Mouse (Mus musculus): ENCODE data around the gene Fuca1. TPM values are rescaled to one million over a fixed set of nuclear protein-coding genes. Genes with fewer than 3 reads are reported as not detected.
A peak's percentile ranks its signal among the peaks of the same experiment; 100 is the strongest.
"Not testable (repeated sequence)": the region's sequence is repeated elsewhere in the genome, so short reads cannot be mapped to it uniquely, and the experiment has no call there.

The Fuca1 gene
- polyA plus RNA-seq, 1 experiment from 2014 or later = 44.2 TPM

GRCm38 (mm10) chr4:135934708-135935500 is 14.4 kb downstream of the Fuca1 start:
- Histone ChIP-seq H3K27ac (peak overlapping the region; percentile 47; the same call in 1 of the 2 replicates), H3K36me3 (peaks cover 30% of the 10 kb centered on the region)
- 50% methylated on average over 12 of the region's 12 CpGs for WGBS

GRCm38 (mm10) chr4:135935502-135935901 is 15.0 kb downstream of the Fuca1 start:
- H3K27me3 ChIP-seq (ENCODE audit: insufficient read depth, poor library complexity, severe bottlenecking) = no peaks in the 10 kb centered on the region
- no peak overlapping the region for H3K4me3 ChIP-seq
- H3K4me1 ChIP-seq = peaks cover 16% of the 10 kb centered on the region; the same call in 1 of the 2 replicates
- peak overlapping the region; percentile 47; the same call in 1 of the 2 replicates for H3K27ac ChIP-seq
- no peaks in the 10 kb centered on the region for H3K9me3 ChIP-seq
- peaks cover 31% of the 10 kb centered on the region for H3K36me3 ChIP-seq
- 65% methylated on average over 5 of the region's 5 CpGs for WGBS
- no peak for DNase-seq (ENCODE audit: low spot score)

More at GRCm38 (mm10) chr4:135934708-135935500, 14.4 kb downstream of the Fuca1 start:
- Histone ChIP-seq H3K27me3 (ENCODE audit: insufficient read depth, poor library complexity, severe bottlenecking) (no peaks in the 10 kb centered on the region), H3K4me1 (peaks cover 16% of the 10 kb centered on the region; the same call in 1 of the 2 replicates), H3K9me3 (no peaks in the 10 kb centered on the region), H3K4me3 (no peak overlapping the region)
- no peak for DNase-seq (ENCODE audit: low spot score)

DNA sequence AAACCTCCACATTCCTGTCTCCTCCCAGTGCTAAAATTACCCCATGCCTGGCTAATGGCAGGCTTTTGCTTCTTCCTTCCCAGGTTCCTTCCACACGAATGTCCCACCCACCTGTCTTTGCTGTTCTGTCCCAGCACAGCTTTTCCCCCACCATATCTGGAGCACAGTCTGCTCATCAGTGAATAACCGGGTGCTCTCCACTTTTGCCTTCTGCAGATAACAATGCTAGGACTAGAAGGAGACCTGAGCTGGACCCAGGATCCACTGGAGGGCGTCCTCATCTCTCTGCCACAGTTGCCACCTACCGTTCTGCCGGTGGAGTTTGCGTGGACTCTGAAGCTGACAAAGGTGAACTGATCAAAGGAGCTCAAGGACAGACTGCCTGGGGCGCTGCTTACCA is 18.3 kb downstream of the Fuca1 start:
- Histone ChIP-seq H3K36me3 (peaks cover 23% of the 10 kb centered on the region), H3K4me1 (peaks cover 23% of the 10 kb centered on the region; the same call in 1 of the 2 replicates), H3K9me3 (no peaks in the 10 kb centered on the region), H3K27me3 (ENCODE audit: insufficient read depth, poor library complexity, severe bottlenecking) (no peaks in the 10 kb centered on the region), H3K4me3 (no peak overlapping the region), H3K27ac (no peak overlapping the region)
- no peak for DNase-seq (ENCODE audit: low spot score)
- 77% methylated on average over 7 of the region's 7 CpGs for WGBS

DNA sequence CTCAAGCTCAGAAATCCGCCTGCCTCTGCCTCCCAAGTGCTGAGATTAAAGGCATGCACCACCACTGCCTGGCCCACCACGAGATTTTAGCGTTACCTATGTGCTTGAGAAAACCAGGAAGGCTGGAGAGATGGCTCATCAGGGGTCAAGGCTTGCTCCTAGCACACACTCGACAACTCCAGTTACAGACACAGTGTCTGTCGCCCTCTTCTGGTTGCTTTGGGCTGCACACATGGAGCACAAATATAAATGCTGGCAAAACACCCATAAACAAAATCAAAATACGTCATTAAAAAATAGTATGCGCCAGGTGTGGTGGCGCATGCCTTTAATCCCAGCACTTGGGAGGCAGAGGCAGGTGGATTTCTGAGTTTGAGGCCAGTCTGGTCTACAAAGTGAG is 20.5 kb downstream of the Fuca1 start:
- H3K27ac ChIP-seq; H3K9me3 ChIP-seq; H3K4me3 ChIP-seq; H3K27me3 ChIP-seq (ENCODE audit: insufficient read depth, poor library complexity, severe bottlenecking); DNase-seq (ENCODE audit: low spot score): not testable (repeated sequence)
- peaks cover 19% of the 10 kb centered on the region for H3K36me3 ChIP-seq
- peaks cover 20% of the 10 kb centered on the region for H3K4me1 ChIP-seq
- 78% methylated on average over 8 of the region's 8 CpGs for WGBS

DNA sequence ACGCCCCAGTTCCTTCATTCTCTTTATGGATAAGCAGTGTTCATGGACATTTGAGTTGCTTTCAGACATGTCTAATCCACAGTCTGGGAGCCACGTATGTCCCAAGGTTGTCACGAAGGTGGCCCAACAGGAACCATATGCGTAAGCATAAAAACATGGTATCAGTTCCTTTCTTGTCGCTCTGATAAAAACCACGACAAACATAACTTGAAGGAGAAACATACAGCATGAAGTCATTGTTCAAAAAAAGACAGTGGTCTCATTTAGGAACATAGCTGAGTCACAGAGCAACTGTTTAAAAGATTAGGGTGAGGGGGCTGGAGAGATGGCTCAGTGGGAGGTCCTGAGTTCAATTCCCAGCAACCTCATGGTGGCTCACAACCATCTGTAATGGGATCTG is 21.7 kb downstream of the Fuca1 start:
- peaks cover 21% of the 10 kb centered on the region for H3K4me1 ChIP-seq
- DNase-seq (ENCODE audit: low spot score) = no peak
- no peaks in the 10 kb centered on the region for H3K9me3 ChIP-seq
- no peak overlapping the region for H3K27ac ChIP-seq
- H3K36me3 ChIP-seq = peaks cover 19% of the 10 kb centered on the region
- H3K4me3 ChIP-seq = no peak overlapping the region
- 64% methylated on average over 6 of the region's 6 CpGs for WGBS
- H3K27me3 ChIP-seq (ENCODE audit: insufficient read depth, poor library complexity, severe bottlenecking) = no peaks in the 10 kb centered on the region

DNA sequence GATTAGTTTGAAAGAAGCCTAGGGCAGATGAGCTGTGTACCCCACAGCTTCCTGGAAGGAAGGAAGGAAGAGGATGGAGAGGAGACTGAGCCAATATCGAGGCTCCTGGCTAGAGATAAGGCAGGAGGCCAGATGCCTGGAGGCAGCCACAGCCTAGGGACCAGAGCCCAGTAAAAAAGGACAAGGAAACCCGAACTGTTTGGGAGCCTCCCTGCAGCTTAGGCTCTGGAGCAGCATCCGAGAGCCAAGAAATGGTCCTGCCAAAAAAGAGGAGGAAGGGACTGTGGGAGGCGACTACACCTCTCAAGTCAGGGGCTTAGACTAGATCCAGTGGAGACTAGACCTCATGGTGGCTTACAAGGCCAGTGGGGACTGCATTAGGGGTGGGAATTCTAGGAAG is 22.9 kb downstream of the Fuca1 start:
- no peak overlapping the region for H3K4me3 ChIP-seq
- H3K9me3 ChIP-seq = no peaks in the 10 kb centered on the region
- WGBS = 42% methylated on average over 4 of the region's 4 CpGs
- H3K27ac ChIP-seq = peak overlapping the region; percentile 3; the same call in 1 of the 2 replicates
- peaks cover 25% of the 10 kb centered on the region for H3K4me1 ChIP-seq
- H3K27me3 ChIP-seq (ENCODE audit: insufficient read depth, poor library complexity, severe bottlenecking) = no peaks in the 10 kb centered on the region
- no peak for DNase-seq (ENCODE audit: low spot score)
- H3K36me3 ChIP-seq = peaks cover 19% of the 10 kb centered on the region

GRCm38 (mm10) chr4:135945706-135946105 is 25.2 kb downstream of the Fuca1 start:
- DNase-seq (ENCODE audit: low spot score) = no peak
- H3K4me3 ChIP-seq = peak overlapping the region; percentile 85
- H3K4me1 ChIP-seq = peaks cover 31% of the 10 kb centered on the region
- H3K27me3 ChIP-seq (ENCODE audit: insufficient read depth, poor library complexity, severe bottlenecking) = no peaks in the 10 kb centered on the region
- H3K9me3 ChIP-seq = no peaks in the 10 kb centered on the region
- 73% methylated on average over 10 of the region's 10 CpGs for WGBS
- peak overlapping the region; percentile 75 for H3K27ac ChIP-seq
- peaks cover 9% of the 10 kb centered on the region for H3K36me3 ChIP-seq

DNA sequence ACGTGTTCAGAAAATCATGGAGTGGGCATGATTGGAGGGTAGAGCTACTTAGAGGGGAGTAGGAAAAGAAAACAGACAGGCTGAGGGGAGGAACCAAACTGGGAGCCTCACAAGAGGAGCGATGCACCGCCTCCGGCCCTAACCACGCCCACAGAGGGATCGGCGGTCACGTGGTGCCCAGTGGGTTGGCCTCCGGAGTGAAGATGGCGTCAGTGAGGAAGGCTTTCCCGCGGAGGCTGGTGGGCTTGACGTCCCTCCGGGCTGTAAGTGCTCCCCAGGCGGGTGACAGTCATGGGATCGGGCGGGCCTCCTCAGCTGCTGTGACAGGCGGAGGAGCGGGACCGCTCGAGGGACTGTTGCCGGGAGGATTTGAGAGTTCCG is 25.7 kb downstream of the Fuca1 start, which contains the start of gene Hmgcl:
Gene Hmgcl, plus strand, starts transcription at position 171 of the 381 bp plus-strand sequence.
- 0% methylated on average over 16 of the region's 23 CpGs for WGBS
- DNase-seq (ENCODE audit: low spot score) = peak; percentile 97

GRCm38 (mm10) chr4:135946659-135947301 is 26.2 kb downstream of the Fuca1 start:
- Histone ChIP-seq H3K4me1 (peaks cover 31% of the 10 kb centered on the region), H3K4me3 (peak overlapping the region; percentile 85), H3K9me3 (peaks cover 5% of the 10 kb centered on the region; the same call in 1 of the 2 replicates), H3K27me3 (ENCODE audit: insufficient read depth, poor library complexity, severe bottlenecking) (no peaks in the 10 kb centered on the region), H3K36me3 (peaks cover 14% of the 10 kb centered on the region), H3K27ac (peak overlapping the region; percentile 75)
- 2% methylated on average over 28 of the region's 28 CpGs for WGBS
- no peak for DNase-seq (ENCODE audit: low spot score)

More for the DNA sequence above, 25.7 kb downstream of the Fuca1 start, which contains the start of gene Hmgcl:
- Histone ChIP-seq H3K4me1 (peaks cover 31% of the 10 kb centered on the region), H3K9me3 (peaks cover under 1% of the 10 kb centered on the region; the same call in 1 of the 2 replicates), H3K27ac (peak within 1 kb of the TSS; percentile 75), H3K36me3 (peaks cover 9% of the 10 kb centered on the region), H3K4me3 (peak within 1 kb of the TSS; percentile 85), H3K27me3 (ENCODE audit: insufficient read depth, poor library complexity, severe bottlenecking) (no peaks in the 10 kb centered on the region)

GRCm38 (mm10) chr4:135948142-135948541 is 27.6 kb downstream of the Fuca1 start:
- Histone ChIP-seq H3K4me1 (peaks cover 31% of the 10 kb centered on the region), H3K27ac (no peak overlapping the region), H3K9me3 (peaks cover 5% of the 10 kb centered on the region; the same call in 1 of the 2 replicates), H3K36me3 (peaks cover 24% of the 10 kb centered on the region), H3K27me3 (ENCODE audit: insufficient read depth, poor library complexity, severe bottlenecking) (no peaks in the 10 kb centered on the region), H3K4me3 (no peak overlapping the region)
- WGBS = 94% methylated on average over 8 of the region's 8 CpGs
- no peak for DNase-seq (ENCODE audit: low spot score)

DNA sequence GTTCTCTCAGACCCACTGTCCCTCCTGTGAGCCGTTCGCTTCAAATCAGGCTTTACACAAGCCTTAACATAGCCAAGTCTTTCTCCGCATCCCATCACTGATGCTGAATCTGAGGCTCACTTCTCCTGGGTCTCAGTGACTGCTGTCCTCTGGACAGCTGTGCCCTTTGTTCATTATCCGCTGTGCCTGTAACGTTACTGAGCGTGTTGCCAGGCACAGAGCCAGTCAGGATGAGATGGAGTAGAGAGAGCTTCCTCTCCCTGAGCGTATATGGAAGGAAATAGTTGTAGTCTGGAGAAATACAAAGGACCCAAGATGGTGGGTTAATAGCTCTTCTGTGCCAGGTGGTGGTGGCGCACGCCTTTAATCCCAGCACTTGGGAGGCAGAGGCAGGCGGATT is 28.9 kb downstream of the Fuca1 start:
- Histone ChIP-seq H3K36me3 (peaks cover 28% of the 10 kb centered on the region), H3K4me3 (no peak overlapping the region), H3K27ac (no peak overlapping the region), H3K27me3 (ENCODE audit: insufficient read depth, poor library complexity, severe bottlenecking) (no peaks in the 10 kb centered on the region), H3K4me1 (peaks cover 24% of the 10 kb centered on the region), H3K9me3 (peaks cover 5% of the 10 kb centered on the region; the same call in 1 of the 2 replicates)
- no peak for DNase-seq (ENCODE audit: low spot score)
- WGBS = 83% methylated on average over 10 of the region's 10 CpGs

GRCm38 (mm10) chr4:135949911-135950310 is 29.4 kb downstream of the Fuca1 start:
- Histone ChIP-seq H3K9me3 (peaks cover 5% of the 10 kb centered on the region; the same call in 1 of the 2 replicates), H3K4me1 (peaks cover 24% of the 10 kb centered on the region), H3K4me3 (no peak overlapping the region), H3K36me3 (peaks cover 32% of the 10 kb centered on the region), H3K27me3 (ENCODE audit: insufficient read depth, poor library complexity, severe bottlenecking) (no peaks in the 10 kb centered on the region), H3K27ac (no peak overlapping the region)
- 57% methylated on average over 6 of the region's 6 CpGs for WGBS
- DNase-seq (ENCODE audit: low spot score) = no peak

- WGBS = 84% methylated on average over 6 of the region's 6 CpGs
- Histone ChIP-seq H3K27ac (no peak overlapping the region), H3K9me3 (peaks cover 5% of the 10 kb centered on the region; the same call in 1 of the 2 replicates), H3K4me1 (peaks cover 24% of the 10 kb centered on the region), H3K4me3 (no peak overlapping the region), H3K36me3 (peaks cover 34% of the 10 kb centered on the region), H3K27me3 (ENCODE audit: insufficient read depth, poor library complexity, severe bottlenecking) (no peaks in the 10 kb centered on the region)
- DNase-seq (ENCODE audit: low spot score) = no peak
Observed at GRCm38 (mm10) chr4:135950365-135950764, 29.8 kb downstream of the Fuca1 start.
